Mouse (Mus musculus): ENCODE measurements around the gene Ak2. TPM values are rescaled to one million over a fixed set of nuclear protein-coding genes. Genes with fewer than 3 reads are reported as not detected.
A peak's percentile ranks its signal among the peaks of the same experiment; 100 is the strongest.

Gene Ak2
- 176 TPM for polyA plus RNA-seq (2012; fragmentation: generic; extraction: Trizol)
- long read RNA-seq, experiment 1, transcript Ak2-202 (7 exons, 1,781 nt): major isoform, 127 of 194 reads
- long read RNA-seq, experiment 1, transcript Ak2-201 (6 exons, 986 nt): minor isoform, 25 of 194 reads
- long read RNA-seq, experiment 1, partial matches to known transcripts: 13 of 194 reads
- long read RNA-seq, experiment 1, other reads (novel, unspliced or antisense): 29 of 194 reads
- long read RNA-seq, experiment 2, transcript Ak2-202 (7 exons, 1,781 nt): major isoform, 492 of 520 reads
- long read RNA-seq, experiment 2, transcript Ak2-201 (6 exons, 986 nt): minor isoform, 14 of 520 reads
- long read RNA-seq, experiment 2, partial matches to known transcripts: 2 of 520 reads
- long read RNA-seq, experiment 2, other reads (novel, unspliced or antisense): 12 of 520 reads

DNA sequence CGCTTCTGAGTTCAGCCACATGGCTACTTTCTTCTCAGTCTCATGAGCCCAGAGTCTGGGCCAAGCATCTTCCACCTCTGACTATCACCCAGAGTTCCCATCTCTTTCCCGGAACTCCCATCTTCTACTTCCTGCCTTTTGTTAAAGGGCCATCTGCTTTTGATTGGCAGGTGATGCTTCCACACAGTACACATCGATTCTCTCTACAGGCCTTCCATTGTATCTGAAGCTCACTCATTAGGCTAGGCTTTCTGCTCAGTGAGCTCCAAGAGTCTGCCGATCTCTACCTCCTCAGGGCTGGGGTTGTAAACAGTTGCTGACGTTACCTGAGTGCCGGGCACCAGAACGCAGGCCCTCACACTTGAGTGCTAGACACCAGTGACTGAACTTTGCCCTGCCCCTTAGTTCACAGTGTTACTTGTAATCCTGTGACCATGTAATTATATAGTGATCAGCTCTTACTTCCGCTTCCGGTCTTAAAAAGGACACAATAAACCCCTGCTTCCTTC, at the start of gene Ak2:
Gene Ak2 (plus strand): TSS at position 459 of the 509 bp plus-strand sequence.
- H3ac ChIP-seq (ENCODE audit: control insufficient read depth, insufficient read length, low read depth): no peak within 1 kb of the TSS
- no peaks in the 10 kb centered on the region for H3K27me3 ChIP-seq (ENCODE audit: control insufficient read depth, insufficient read depth, insufficient read length)
- H3K79me3 ChIP-seq (ENCODE audit: low read depth): peaks cover 34% of the 10 kb centered on the region
- H3K79me2 ChIP-seq (ENCODE audit: control insufficient read depth, insufficient read depth): peaks cover 35% of the 10 kb centered on the region
- H3K4me3 ChIP-seq (ENCODE audit: insufficient read depth, poor library complexity, severe bottlenecking): no peak within 1 kb of the TSS
- no peak for TF ChIP-seq MYOD1 (IDR thresholded peaks at IDR 0.05; ENCODE audit: control insufficient read depth, insufficient read length, low read depth)
- TF ChIP-seq USF1 (IDR thresholded peaks at IDR 0.05; ENCODE audit: low read depth): no peak
- no peak for TF ChIP-seq CTCF (IDR thresholded peaks at IDR 0.05; ENCODE audit: control insufficient read depth, insufficient read depth, insufficient read length)
- TF ChIP-seq CEBPB (IDR thresholded peaks at IDR 0.05; ENCODE audit: low read depth): no peak
- peaks cover 21% of the 10 kb centered on the region for H3K36me3 ChIP-seq (ENCODE audit: control insufficient read depth, insufficient read depth)

- H3K79me2 ChIP-seq (ENCODE audit: control insufficient read depth, insufficient read depth): no peaks in the 10 kb centered on the region
- no peak overlapping the region for H3K4me3 ChIP-seq (ENCODE audit: insufficient read depth, poor library complexity, severe bottlenecking)
- no peaks in the 10 kb centered on the region for H3K36me3 ChIP-seq (ENCODE audit: control insufficient read depth, insufficient read depth)
- H3K79me3 ChIP-seq (ENCODE audit: low read depth): no peaks in the 10 kb centered on the region
- no peak overlapping the region for H3ac ChIP-seq (ENCODE audit: control insufficient read depth, insufficient read length, low read depth)
- no peak for TF ChIP-seq MAX (IDR thresholded peaks at IDR 0.05)
- no peak for TF ChIP-seq CTCF (IDR thresholded peaks at IDR 0.05; ENCODE audit: control insufficient read depth, insufficient read depth, insufficient read length)
- no peak for TF ChIP-seq MYOG (IDR thresholded peaks at IDR 0.05; ENCODE audit: control insufficient read depth, extremely low read depth, insufficient read length)
- TF ChIP-seq MYOD1 (IDR thresholded peaks at IDR 0.05; ENCODE audit: control insufficient read depth, insufficient read length, low read depth): no peak
- TF ChIP-seq CEBPB (IDR thresholded peaks at IDR 0.05; ENCODE audit: low read depth): no peak
- no peak for TF ChIP-seq USF1 (IDR thresholded peaks at IDR 0.05; ENCODE audit: low read depth)
- TF ChIP-seq FOSL1 (IDR thresholded peaks at IDR 0.05; ENCODE audit: insufficient read depth, low read length, poor library complexity, severe bottlenecking): no peak
- H3K27me3 ChIP-seq (ENCODE audit: control insufficient read depth, insufficient read depth, insufficient read length): no peaks in the 10 kb centered on the region
Observed at GRCm38 (mm10) chr4:128942346-128942745, 49.4 kb upstream of the Ak2 start.

DNA sequence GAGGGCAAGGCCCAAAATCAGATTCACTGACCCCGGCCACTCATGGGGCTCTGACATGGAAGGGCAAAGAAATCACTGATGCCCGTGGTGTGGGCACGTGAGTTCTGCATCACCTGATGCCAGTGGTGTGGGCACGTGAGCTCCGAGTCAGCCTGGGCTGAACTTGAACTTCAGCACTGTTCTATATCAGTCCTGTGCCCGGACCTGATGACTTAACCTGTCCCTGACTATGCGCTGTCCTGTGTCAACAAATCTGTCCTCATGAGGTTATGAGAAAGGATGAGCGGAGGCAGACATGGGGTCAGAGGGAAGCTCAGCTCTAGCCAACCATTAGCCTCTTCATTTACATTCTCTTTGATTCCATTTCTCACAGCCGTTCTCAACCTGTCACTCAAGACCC, 45.0 kb upstream of the Ak2 start:
- H3K79me3 ChIP-seq (ENCODE audit: low read depth): no peaks in the 10 kb centered on the region
- no peak overlapping the region for H3ac ChIP-seq (ENCODE audit: control insufficient read depth, insufficient read length, low read depth)
- no peaks in the 10 kb centered on the region for H3K27me3 ChIP-seq (ENCODE audit: control insufficient read depth, insufficient read depth, insufficient read length)
- H3K36me3 ChIP-seq (ENCODE audit: control insufficient read depth, insufficient read depth): no peaks in the 10 kb centered on the region
- H3K79me2 ChIP-seq (ENCODE audit: control insufficient read depth, insufficient read depth): no peaks in the 10 kb centered on the region
- TF ChIP-seq MYOG (IDR thresholded peaks at IDR 0.05; ENCODE audit: control insufficient read depth, extremely low read depth, insufficient read length): no peak
- no peak for TF ChIP-seq MYOD1 (IDR thresholded peaks at IDR 0.05; ENCODE audit: control insufficient read depth, insufficient read length, low read depth)
- no peak for TF ChIP-seq USF1 (IDR thresholded peaks at IDR 0.05; ENCODE audit: low read depth)
- no peak for TF ChIP-seq MAX (IDR thresholded peaks at IDR 0.05)
- no peak for TF ChIP-seq CTCF (IDR thresholded peaks at IDR 0.05; ENCODE audit: control insufficient read depth, insufficient read depth, insufficient read length)
- TF ChIP-seq CEBPB (IDR thresholded peaks at IDR 0.05; ENCODE audit: low read depth): no peak
- TF ChIP-seq FOSL1 (IDR thresholded peaks at IDR 0.05; ENCODE audit: insufficient read depth, low read length, poor library complexity, severe bottlenecking): no peak
- no peak overlapping the region for H3K4me3 ChIP-seq (ENCODE audit: insufficient read depth, poor library complexity, severe bottlenecking)

GRCm38 (mm10) chr4:128947326-128947933, 44.3 kb upstream of the Ak2 start:
- Histone ChIP-seq H3K79me3 (ENCODE audit: low read depth) (no peaks in the 10 kb centered on the region), H3K4me3 (ENCODE audit: insufficient read depth, poor library complexity, severe bottlenecking) (no peak overlapping the region), H3K36me3 (ENCODE audit: control insufficient read depth, insufficient read depth) (no peaks in the 10 kb centered on the region), H3ac (ENCODE audit: control insufficient read depth, insufficient read length, low read depth) (no peak overlapping the region), H3K79me2 (ENCODE audit: control insufficient read depth, insufficient read depth) (no peaks in the 10 kb centered on the region), H3K27me3 (ENCODE audit: control insufficient read depth, insufficient read depth, insufficient read length) (no peaks in the 10 kb centered on the region)
- TF ChIP-seq CEBPB (IDR thresholded peaks at IDR 0.05; ENCODE audit: low read depth): no peak
- no peak for TF ChIP-seq MYOD1 (IDR thresholded peaks at IDR 0.05; ENCODE audit: control insufficient read depth, insufficient read length, low read depth)
- no peak for TF ChIP-seq MYOG (IDR thresholded peaks at IDR 0.05; ENCODE audit: control insufficient read depth, extremely low read depth, insufficient read length)
- no peak for TF ChIP-seq FOSL1 (IDR thresholded peaks at IDR 0.05; ENCODE audit: insufficient read depth, low read length, poor library complexity, severe bottlenecking)
- TF ChIP-seq USF1 (IDR thresholded peaks at IDR 0.05; ENCODE audit: low read depth): no peak

DNA sequence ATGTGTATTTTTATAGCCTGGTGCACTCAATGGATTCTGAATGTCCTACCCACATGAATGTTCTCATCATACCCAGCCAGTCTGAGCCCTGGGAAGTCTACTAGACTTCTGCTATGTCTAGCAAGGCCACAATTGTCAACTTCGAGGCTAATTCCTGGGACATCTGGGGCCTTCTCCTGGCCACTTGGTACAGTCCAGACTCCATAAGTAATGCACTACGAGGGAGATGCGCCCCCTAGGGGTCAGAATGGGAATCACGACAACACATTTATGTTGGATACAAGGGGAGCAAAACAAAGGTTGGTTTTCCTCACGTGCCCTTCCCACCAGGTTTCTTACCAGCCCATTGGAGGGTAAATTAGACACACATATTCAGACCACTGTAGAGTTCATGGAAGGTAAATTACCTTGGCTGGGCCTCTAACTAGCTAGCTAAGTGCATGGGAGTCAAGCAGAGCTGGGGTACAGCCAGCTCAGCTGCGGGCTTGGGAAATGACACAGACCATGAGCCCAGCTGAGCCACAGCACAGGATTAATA, 43.6 kb upstream of the Ak2 start:
- Histone ChIP-seq H3K79me3 (ENCODE audit: low read depth) (no peaks in the 10 kb centered on the region), H3ac (ENCODE audit: control insufficient read depth, insufficient read length, low read depth) (no peak overlapping the region), H3K27me3 (ENCODE audit: control insufficient read depth, insufficient read depth, insufficient read length) (no peaks in the 10 kb centered on the region), H3K4me3 (ENCODE audit: insufficient read depth, poor library complexity, severe bottlenecking) (no peak overlapping the region), H3K79me2 (ENCODE audit: control insufficient read depth, insufficient read depth) (no peaks in the 10 kb centered on the region), H3K36me3 (ENCODE audit: control insufficient read depth, insufficient read depth) (no peaks in the 10 kb centered on the region)
- TF ChIP-seq CTCF (IDR thresholded peaks at IDR 0.05; ENCODE audit: control insufficient read depth, insufficient read depth, insufficient read length): peak; percentile 9
- TF ChIP-seq MYOG (IDR thresholded peaks at IDR 0.05; ENCODE audit: control insufficient read depth, extremely low read depth, insufficient read length): no peak

Measured in C2C12 (cell line).